Mouse (Mus musculus) splenic B cell, adult 2 months (primary cell): ENCODE results near the gene Prkd3.
A peak's percentile ranks its signal among the peaks of the same experiment; 100 is the strongest.

Experiments
- DNase-seq: peaks from one replicate; pipeline ENCODE4 v3.0.0-alpha.2; 2011; ENCODE audit warnings: low read depth, low spot score
- H3K27me3 ChIP-seq: 2 replicates; pipeline ENCODE4 v1.6.1; 2012; ENCODE audit warnings: mild to moderate bottlenecking, low read length, moderate library complexity, mixed read lengths; ENCODE audit not compliant: control insufficient read depth, poor library complexity, insufficient read depth, severe bottlenecking
- H3K36me3 ChIP-seq: 2 replicates; pipeline ENCODE4 v1.6.1; 2012; ENCODE audit warnings: mild to moderate bottlenecking, low read length, moderate library complexity, mixed read lengths; ENCODE audit not compliant: control insufficient read depth, poor library complexity, insufficient read depth, severe bottlenecking

The Prkd3 gene

DNA sequence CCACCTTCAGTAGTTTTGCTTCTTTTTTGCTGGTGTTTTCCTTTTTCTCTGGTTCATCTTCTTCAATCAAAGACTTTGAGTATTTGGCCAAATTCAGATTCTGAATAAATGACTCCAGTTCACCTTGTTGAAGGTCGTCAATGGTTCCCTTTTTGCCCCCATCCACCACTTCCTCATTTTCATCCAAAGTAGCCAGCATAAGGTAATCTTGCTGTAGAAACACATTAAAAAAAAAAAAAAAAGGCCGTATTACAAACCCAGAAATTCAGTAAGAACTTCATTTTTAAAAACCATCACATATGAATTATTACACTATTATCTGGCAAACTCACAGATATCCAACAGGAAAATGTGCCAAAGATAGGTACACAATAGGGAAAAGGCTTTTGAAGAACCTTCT, 84.8 kb downstream of the Prkd3 start:
- DNase-seq: peak; percentile 58
- Histone ChIP-seq H3K27me3 (no peaks in the 10 kb centered on the region), H3K36me3 (peaks cover 17% of the 10 kb centered on the region)

DNA sequence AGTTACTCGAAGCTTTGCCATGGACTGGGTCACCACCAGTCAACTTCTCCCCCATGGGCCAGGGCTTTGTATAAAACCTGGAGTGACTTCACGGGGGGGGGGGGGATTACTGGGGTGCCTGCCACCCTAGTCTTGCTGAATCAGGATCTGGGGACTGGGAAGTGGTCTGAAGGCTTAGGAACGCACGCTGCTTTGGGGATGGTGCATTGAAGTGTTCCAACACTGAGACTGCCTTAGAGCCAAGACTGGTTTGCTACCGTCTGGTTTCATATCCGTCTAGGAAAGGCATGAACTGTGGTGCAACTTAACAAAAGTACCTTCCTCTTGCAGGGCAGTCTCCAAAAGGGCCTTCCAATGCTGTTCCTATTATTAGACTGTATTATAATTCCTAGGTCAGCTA, 102.9 kb downstream of the Prkd3 start:
- Histone ChIP-seq H3K36me3 (peaks cover 7% of the 10 kb centered on the region), H3K27me3 (no peaks in the 10 kb centered on the region)
- no peak for DNase-seq

DNA sequence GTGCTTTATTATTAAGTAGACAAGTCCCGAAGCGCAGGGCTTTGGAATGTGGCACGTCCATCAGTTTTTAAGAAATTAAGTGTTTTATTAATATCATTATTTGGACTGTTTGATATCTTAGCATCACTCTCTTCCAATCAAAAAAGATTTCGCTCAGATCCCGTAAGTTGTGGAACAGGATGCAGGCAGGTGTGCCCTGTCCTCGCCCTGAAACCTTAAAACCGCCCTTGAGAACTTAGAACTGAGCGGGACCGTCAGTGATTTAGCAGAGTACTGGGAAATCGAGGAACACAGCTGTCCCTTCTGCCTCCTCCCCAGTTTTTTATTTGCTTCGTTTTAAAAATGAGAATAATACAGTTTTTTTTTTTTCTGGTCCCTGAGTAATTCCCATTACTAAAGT, 103.7 kb downstream of the Prkd3 start:
- DNase-seq: no peak
- no peaks in the 10 kb centered on the region for H3K27me3 ChIP-seq

DNA sequence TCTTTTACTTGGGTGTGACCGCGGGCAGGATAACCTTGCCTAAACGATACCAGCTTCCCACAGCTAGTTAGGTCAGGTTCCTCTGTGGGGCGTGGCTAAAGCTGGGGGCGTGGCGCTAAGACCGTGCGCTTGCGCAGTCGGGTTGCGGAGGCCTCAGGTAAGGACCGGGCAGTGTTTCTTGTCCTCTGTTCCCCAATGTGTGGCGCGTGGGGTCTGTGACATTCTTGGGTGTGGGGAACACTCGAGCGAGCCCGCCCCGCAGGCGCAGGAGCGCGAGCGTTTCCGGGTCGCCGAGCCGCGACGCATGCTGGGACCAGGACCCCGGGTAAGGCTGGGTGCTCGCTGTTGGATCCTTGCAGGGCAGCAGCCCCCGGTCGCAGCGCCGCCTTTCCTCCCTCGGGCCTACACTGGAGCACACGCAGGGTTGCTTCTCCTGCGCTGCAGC, 104.2 kb downstream of the Prkd3 start, which contains the start of gene Cebpzos:
Gene Cebpzos, plus strand, starts transcription at position 132 of the 445 bp plus-strand sequence.
- peak; percentile 95 for DNase-seq

More for the DNA sequence above, 103.7 kb downstream of the Prkd3 start:
- H3K36me3 ChIP-seq: peaks cover 7% of the 10 kb centered on the region

DNA sequence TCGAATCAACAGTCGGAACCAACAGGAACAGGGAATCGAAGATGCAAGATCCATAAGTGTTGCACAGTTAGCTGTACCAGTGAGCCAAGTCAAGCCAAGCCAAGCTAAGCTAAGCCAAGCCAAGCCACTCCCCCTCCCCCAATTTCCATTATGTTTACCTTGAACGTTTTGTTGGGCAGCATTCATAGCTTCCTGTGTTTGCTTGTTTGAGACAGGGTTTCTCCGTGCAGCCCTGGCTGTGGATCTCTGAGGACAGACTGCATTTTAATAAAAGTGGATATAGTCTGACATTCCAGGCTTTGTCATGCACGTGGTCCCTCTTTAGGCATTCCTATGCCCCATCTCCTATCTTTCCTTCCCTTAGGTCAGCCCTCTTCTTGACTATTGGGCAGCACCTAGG, 104.8 kb downstream of the Prkd3 start:
- H3K36me3 ChIP-seq: peaks cover 4% of the 10 kb centered on the region
- no peaks in the 10 kb centered on the region for H3K27me3 ChIP-seq
- no peak for DNase-seq

More for the DNA sequence above, 104.2 kb downstream of the Prkd3 start, which contains the start of gene Cebpzos:
- Histone ChIP-seq H3K27me3 (no peaks in the 10 kb centered on the region), H3K36me3 (peaks cover 7% of the 10 kb centered on the region)

DNA sequence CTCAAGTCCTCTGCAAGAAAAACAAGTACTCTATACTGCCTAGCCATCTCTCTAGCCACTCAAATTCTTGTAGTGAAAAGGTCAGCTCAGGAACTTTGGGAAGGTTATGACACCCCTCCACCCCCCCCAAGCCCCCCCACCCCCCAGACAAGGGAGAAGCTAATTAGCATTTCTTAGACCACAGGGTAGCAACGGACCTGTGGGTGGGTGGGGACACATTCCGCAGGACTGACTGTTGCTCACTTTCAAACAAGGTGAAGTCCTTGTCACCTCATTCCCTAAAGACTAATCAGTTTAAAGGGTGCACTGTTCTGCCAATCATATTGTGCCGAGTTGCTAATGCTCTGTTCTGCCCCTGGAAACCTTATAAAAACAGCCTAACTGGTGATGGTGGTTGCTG, 106.7 kb downstream of the Prkd3 start:
- Histone ChIP-seq H3K36me3 (no peaks in the 10 kb centered on the region; the same call in 1 of the 2 replicates), H3K27me3 (no peaks in the 10 kb centered on the region)
- no peak for DNase-seq

DNA sequence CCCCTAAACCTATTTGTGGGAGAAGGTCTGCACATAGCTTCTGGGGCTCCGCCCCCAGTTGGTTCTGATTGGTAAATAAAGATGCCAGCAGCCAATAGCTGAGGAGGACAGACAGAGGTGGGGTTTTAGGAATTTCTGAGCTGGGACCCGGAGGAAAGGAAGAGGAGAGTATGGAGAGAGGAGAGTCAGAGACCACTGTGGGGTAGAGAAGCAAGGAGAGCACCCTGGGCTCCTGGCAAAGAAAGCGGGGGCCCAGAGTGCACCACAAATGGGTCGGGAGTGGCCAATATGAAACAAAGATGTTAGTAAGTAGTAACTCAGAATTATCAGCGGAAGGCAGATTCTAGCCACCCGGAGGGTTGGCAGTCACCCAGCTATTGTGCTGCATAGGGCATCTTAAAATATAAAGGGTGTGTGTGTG, 107.7 kb downstream of the Prkd3 start:
- no peak for DNase-seq
- Histone ChIP-seq H3K36me3 (no peaks in the 10 kb centered on the region), H3K27me3 (no peaks in the 10 kb centered on the region)

DNA sequence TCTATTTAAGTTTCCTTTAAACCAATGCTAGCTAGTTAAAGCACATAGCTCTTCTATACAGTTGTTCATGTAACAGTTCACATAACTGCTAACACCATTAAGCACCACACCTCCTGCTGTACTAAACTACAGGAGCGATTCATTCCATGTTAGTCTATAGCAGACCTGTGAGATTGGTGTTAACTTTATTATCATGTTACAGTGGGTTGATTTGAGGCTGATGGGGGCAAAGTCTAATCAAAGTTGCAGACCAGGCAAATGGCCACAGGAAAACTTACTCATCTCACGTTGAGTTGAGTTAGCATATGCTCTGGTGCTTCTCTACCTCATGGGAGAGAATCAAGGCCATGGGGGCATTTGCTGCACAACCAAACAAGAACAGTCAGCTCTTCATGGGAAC, 111.2 kb downstream of the Prkd3 start:
- Histone ChIP-seq H3K36me3 (no peaks in the 10 kb centered on the region), H3K27me3 (no peaks in the 10 kb centered on the region)
- no peak for DNase-seq

DNA sequence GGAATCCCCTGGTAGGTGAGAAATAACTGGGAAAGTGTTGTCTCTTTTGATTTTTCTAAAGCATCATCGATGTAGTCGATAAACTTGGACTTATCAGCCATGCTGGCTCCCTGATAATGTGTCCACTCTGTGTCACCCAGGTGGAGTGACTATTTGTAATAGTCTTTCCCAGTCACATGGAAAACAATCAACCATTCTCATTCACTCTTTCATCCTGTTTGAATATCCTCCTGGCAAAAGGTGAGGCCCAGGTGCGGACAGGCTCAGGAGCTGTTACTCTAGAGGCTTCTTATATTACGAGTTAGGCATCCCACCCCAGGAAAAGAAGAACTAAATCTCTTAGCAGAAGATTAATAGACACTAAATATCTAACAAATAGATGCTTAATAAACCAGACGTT, 113.7 kb downstream of the Prkd3 start, which contains the start of gene Sult6b1:
Gene Sult6b1, minus strand, starts transcription at position 101 of the 400 bp plus-strand sequence.
- H3K36me3 ChIP-seq: no peaks in the 10 kb centered on the region
- no peak for DNase-seq
- H3K27me3 ChIP-seq: no peaks in the 10 kb centered on the region

DNA sequence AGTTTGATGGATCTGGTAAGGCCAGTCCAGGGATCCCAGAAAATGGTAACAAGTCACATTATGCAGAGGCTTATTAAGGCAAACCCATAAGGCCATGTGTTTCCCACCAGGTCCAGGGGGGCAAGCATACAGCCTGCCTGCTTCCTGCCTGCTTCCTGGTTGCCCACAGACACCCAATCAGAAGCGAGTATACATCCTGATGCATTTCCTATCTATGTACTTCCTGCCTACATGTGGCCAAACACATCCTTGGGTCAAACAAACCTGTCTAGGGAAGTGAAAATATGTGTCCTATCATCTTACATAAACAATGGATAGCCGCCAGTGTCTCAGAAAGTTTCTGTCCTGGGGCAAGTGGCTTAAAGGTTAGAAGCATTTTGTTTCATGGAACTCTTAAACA, 117.5 kb downstream of the Prkd3 start:
- DNase-seq: no peak
- no peaks in the 10 kb centered on the region for H3K36me3 ChIP-seq

More for the DNA sequence above, 117.5 kb downstream of the Prkd3 start:
- no peaks in the 10 kb centered on the region for H3K27me3 ChIP-seq
